Mouse (Mus musculus) left cerebral cortex, postnatal 10 days (tissue): ENCODE measurements around the gene Necab3. TPM values are rescaled to one million over a fixed set of nuclear protein-coding genes. Genes with fewer than 3 reads are reported as not detected.

ENCODE experiments used
- DNase-seq, 2 experiments: peaks; one replicate each; pipeline ENCODE4 v3.0.0; 2021 to 2022; ENCODE audit warnings: low spot score in 2 of 2, mixed read lengths in 1 of 2; ENCODE audit errors: extremely low spot score in 1 of 2
- intact Hi-C: fragments of 180-260 bp; cut with DNase I; formaldehyde crosslinking; loops from one replicate; pipeline ENCODE4 v1.15.1; 2025
- total RNA-seq, 2 experiments: library from RNA; stranded (reverse); gene quantifications; 2 replicates each; pipeline ENCODE4 v1.2.3; 2021

Gene Necab3
- total RNA-seq, 2 experiments from 2014 or later, result 59.5 to 63.2 TPM

DNA sequence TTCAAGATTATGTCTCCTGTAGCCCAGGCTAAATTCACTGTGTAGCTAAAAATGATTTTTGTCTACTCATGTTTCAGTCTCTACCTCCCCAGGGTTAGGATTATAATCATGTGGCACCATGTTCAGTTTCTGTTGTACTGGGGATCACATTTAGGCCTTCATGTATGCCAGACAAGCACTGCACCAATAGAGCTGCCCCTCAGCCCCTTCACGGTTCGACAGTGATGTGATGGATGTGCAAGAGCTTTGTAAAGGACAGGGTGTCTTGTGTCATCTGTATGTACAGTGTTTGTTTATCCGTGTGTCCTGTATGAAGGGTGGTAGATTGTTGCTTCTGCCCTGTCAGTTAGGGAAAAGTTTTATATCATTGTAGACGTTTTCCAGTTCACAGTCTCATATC, 50.2 kb downstream of the Necab3 start:
- DNase-seq, result no peak
- intact Hi-C loops, result no loop called here

GRCm38 (mm10) chr2:154507566-154508283, 51.0 kb downstream of the Necab3 start:
- no peak for DNase-seq
- intact Hi-C loops, result no loop called here

DNA sequence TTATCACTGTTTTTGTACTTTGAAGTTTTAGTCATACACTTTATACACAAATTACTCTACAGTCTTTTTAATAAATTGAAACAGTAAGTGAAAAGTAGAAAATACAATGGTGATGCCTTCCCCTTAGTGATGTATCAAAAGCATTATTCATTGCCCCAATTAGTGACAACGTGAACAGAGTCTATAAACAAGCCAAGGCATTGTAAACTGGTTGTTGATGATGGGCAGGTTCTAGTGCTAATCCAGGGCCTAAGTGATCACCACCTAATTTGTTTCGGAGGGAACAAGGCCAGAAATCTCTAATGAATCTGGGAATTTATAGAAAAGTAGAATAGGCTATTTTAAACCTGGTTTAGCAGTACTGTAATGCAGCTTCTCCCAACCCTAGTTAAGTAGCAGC, 51.6 kb downstream of the Necab3 start:
- intact Hi-C loops, result no loop called here
- no peak for DNase-seq

- intact Hi-C loops, result no loop called here
- DNase-seq, result no peak
Measured at GRCm38 (mm10) chr2:154500758-154501157, 57.9 kb downstream of the Necab3 start.

DNA sequence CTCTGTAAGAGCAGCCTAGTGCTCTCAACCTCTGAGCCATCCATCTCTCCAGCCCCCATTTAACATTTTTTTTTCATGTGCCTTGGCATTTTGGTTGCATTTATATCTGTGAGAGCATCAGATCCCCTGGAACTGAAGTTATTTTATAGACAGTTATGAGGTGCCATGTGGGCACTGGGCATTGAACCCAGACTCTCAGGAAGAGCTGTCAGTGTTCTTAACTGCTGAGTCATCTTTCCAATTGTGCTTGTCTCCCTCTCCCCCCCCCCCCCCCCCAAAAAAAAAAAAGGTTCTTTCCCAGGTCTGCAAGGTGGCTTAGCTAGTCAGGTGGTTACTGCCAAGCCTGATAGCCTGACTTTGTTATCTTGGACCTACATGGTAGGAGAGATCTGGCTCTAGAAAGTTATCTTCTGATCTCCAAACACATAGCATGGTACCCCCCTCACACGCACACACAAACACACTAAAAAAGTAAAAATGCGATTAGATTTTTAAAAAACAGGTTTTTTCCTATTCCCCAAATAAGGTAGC, 58.9 kb downstream of the Necab3 start:
- intact Hi-C loops, result no loop called here
- DNase-seq, result no peak

- intact Hi-C loops, result no loop called here
- DNase-seq, result no peak
Measured at GRCm38 (mm10) chr2:154498571-154498970, 60.1 kb downstream of the Necab3 start.

DNA sequence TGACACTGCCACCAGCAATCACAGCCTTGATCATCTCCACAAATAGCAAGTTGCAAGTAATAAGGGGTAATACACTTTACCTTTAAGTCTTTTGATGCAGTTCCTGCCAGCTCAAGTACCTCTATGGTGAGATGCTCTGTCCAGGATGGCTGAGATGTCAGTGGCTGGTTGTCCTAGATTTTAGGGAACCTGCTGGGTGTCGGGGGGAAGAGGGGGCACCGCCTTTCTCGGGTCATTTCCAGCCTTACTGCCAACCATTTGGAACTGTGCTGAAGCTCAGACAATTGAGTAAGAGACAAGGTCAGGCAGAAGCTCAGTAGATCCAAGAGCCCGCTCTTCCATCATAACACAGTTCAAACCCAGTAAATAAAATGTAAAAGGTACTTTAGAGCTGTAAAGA, 63.7 kb downstream of the Necab3 start:
- intact Hi-C loops, result no loop called here
- no peak for DNase-seq

Other genes starting within 250 kb of the Necab3 start
- gene Cdk5rap1, start 185.9 kb downstream of the Necab3 start, total RNA-seq, result 10 to 100 TPM; 11.2 to 11.5 TPM
- gene Snta1, start 150.8 kb downstream of the Necab3 start, total RNA-seq, result 10 to 100 TPM; 25.9 to 29.9 TPM
- gene Cbfa2t2, start 122.4 kb downstream of the Necab3 start, total RNA-seq, result 10 to 100 TPM; 41.7 to 52.1 TPM
- under 1 TPM in 1 of 2 experiments, not detected in 1; 0.71 TPM for gene 1700003F12Rik, start 11.8 kb downstream of the Necab3 start, total RNA-seq
- gene Actl10, start 7.1 kb downstream of the Necab3 start, total RNA-seq, result not detected
- 10 to 100 TPM; 12.2 to 12.6 TPM for gene E2f1, start 11.0 kb upstream of the Necab3 start, total RNA-seq
- 10 to 100 TPM; 17.4 to 18.6 TPM for gene Pxmp4, start 44.8 kb upstream of the Necab3 start, total RNA-seq
- 10 to 100 TPM; 14.3 to 14.7 TPM for gene Zfp341, start 54.4 kb upstream of the Necab3 start, total RNA-seq
- not detected for gene 4930519P11Rik, start 54.5 kb upstream of the Necab3 start, total RNA-seq
- 100 to 1,000 TPM; 203 to 210 TPM for gene Chmp4b, start 92.8 kb upstream of the Necab3 start, total RNA-seq
- gene Gm14214, start 211.1 kb upstream of the Necab3 start, total RNA-seq, result not detected
- gene Raly, start 232.2 kb upstream of the Necab3 start, total RNA-seq, result 100 to 1,000 TPM in 1 of 2 experiments, 10 to 100 TPM in 1; 93.6 to 104 TPM
- gene a, start 232.5 kb upstream of the Necab3 start, total RNA-seq, result under 1 TPM in 1 of 2 experiments, not detected in 1; 0.77 TPM